ENCODE assay signal across 28 mouse cellular contexts in genomic region chr4:102633241-102633640, GRCm38 (mm10).
A peak's percentile ranks its signal among the peaks of the same experiment; 100 is the strongest.
DNase-seq lines count a peak whose midpoint lies in the region; ATAC-seq and TF ChIP-seq lines count a peak whose summit lies in the region.
"Had no signal": no experiment of that assay in that cellular context is flagged by ENCODE, and none has a peak within 500 bp of the region (broad histone marks: within the 10 kb centered on the region; RNA-seq: fewer than 3 reads in every experiment).

No protein-coding gene starts in this region.

- peak; percentile 31 to 42 for DNase-seq in cerebellum, postnatal 10 days
- no peak for DNase-seq in cerebellum, adult 9-11 months
- peak; percentile 81 for DNase-seq in heart, adult 11 months
- DNase-seq in heart, postnatal 36 days: no peak
- peak; percentile 56 for DNase-seq in gastrocnemius, postnatal 25 days
- no peak for DNase-seq in midbrain, postnatal 0 days (ENCODE audit: low spot score)
- no peak for DNase-seq in left cerebral cortex, postnatal 10 days (ENCODE audit: extremely low spot score in 1 of 2, low spot score in 2 of 2)
- DNase-seq: adrenal gland, postnatal 10 days; adrenal gland, postnatal 36 days; cerebellum, adult 18-20 months; cerebellum, adult 9-10 months; cerebellum, postnatal 36 days; embryo, embryonic 11 days; forebrain, postnatal 0 days; heart, adult 2 months; heart, postnatal 14 days; kidney, adult 11 months had no signal

- H3K4me1 ChIP-seq in kidney, embryonic 14.5 days (ENCODE audit: control insufficient read depth, insufficient read depth, low read length): no peaks in the 10 kb centered on the region
- no peaks in the 10 kb centered on the region for H3K4me1 ChIP-seq in midbrain, postnatal 0 days (ENCODE audit: insufficient read depth, low read length)
- H3K4me1 ChIP-seq: intestine, embryonic 15.5 days had no signal

- intact Hi-C loops in heart, postnatal 36 days (cut with DNase I): loop anchor here (5.0 kb wide), 1 partner anchor 41 kb away; no protein-coding TSS in a partner anchor
- intact Hi-C loops in left cerebral cortex, postnatal 10 days (cut with DNase I): no loop called here

- H3K27me3 ChIP-seq in kidney, embryonic 14.5 days (ENCODE audit: control insufficient read depth, insufficient read depth, low read length): no peaks in the 10 kb centered on the region
- no peaks in the 10 kb centered on the region for H3K27me3 ChIP-seq in midbrain, postnatal 0 days (ENCODE audit: insufficient read depth, low read length)
- H3K27me3 ChIP-seq: CH12.LX; forebrain, embryonic 13.5 days; heart, embryonic 13.5 days; hindbrain, embryonic 12.5 days; intestine, embryonic 15.5 days; Patski had no signal

- H3K36me3 ChIP-seq in kidney, embryonic 14.5 days (ENCODE audit: control insufficient read depth, insufficient read depth, low read length): no peaks in the 10 kb centered on the region
- H3K36me3 ChIP-seq in midbrain, postnatal 0 days (ENCODE audit: insufficient read depth, low read length): no peaks in the 10 kb centered on the region
- H3K36me3 ChIP-seq: forebrain, embryonic 10.5 days; G1E; heart, embryonic 10.5 days; heart, embryonic 13.5 days; hindbrain, embryonic 12.5 days; intestine, embryonic 15.5 days had no signal

- H3K9ac ChIP-seq in kidney, embryonic 14.5 days (ENCODE audit: low read depth, low read length): no peak overlapping the region
- no peak overlapping the region for H3K9ac ChIP-seq in midbrain, postnatal 0 days (replicated peaks; ENCODE audit: low read length, poor library complexity, severe bottlenecking)
- H3K9ac ChIP-seq: forebrain, embryonic 13.5 days; forebrain, postnatal 0 days; heart, embryonic 13.5 days; hindbrain, embryonic 12.5 days; intestine, embryonic 15.5 days had no signal

- TF ChIP-seq CTCF in midbrain, postnatal 0 days (IDR thresholded peaks at IDR 0.05): no peak

- WGBS in kidney, embryonic 14.5 days: 89% methylated on average over 5 of the region's 5 CpGs
- 90% methylated on average over 5 of the region's 5 CpGs for WGBS in midbrain, postnatal 0 days

- H3K9me3 ChIP-seq in kidney, embryonic 14.5 days (ENCODE audit: control insufficient read depth, low read length): no peaks in the 10 kb centered on the region
- no peaks in the 10 kb centered on the region for H3K9me3 ChIP-seq in midbrain, postnatal 0 days (ENCODE audit: low read length)
- H3K9me3 ChIP-seq: forebrain, embryonic 10.5 days; forebrain, embryonic 13.5 days; heart, embryonic 10.5 days; heart, embryonic 13.5 days; hindbrain, embryonic 12.5 days; intestine, embryonic 15.5 days had no signal

- no peak overlapping the region for H3K27ac ChIP-seq in kidney, embryonic 14.5 days (ENCODE audit: low read depth, low read length)
- H3K27ac ChIP-seq in midbrain, postnatal 0 days (ENCODE audit: low read depth, low read length): no peak overlapping the region
- H3K27ac ChIP-seq: forebrain, embryonic 10.5 days; forebrain, embryonic 13.5 days; heart, adult 2 months; heart, embryonic 10.5 days; heart, embryonic 13.5 days; hindbrain, embryonic 12.5 days; intestine, embryonic 15.5 days had no signal

- H3K4me2 ChIP-seq in kidney, embryonic 14.5 days (replicated peaks; ENCODE audit: low read depth, low read length): no peak overlapping the region
- no peak overlapping the region for H3K4me2 ChIP-seq in midbrain, postnatal 0 days (ENCODE audit: low read depth, low read length, poor library complexity, severe bottlenecking)
- H3K4me2 ChIP-seq: forebrain, embryonic 13.5 days; heart, embryonic 13.5 days; hindbrain, embryonic 12.5 days; intestine, embryonic 15.5 days had no signal

- no peak for ATAC-seq in kidney, embryonic 14.5 days (ENCODE audit: low FRiP score, low TSS enrichment)
- ATAC-seq in midbrain, postnatal 0 days (ENCODE audit: low FRiP score): no peak
- ATAC-seq: forebrain, embryonic 13.5 days; forebrain, postnatal 0 days; hindbrain, embryonic 16.5 days; intestine, embryonic 15.5 days; Patski had no signal

- H3K4me3 ChIP-seq in kidney, embryonic 14.5 days (ENCODE audit: low read length): no peak overlapping the region
- H3K4me3 ChIP-seq in midbrain, postnatal 0 days (ENCODE audit: low read depth, low read length): no peak overlapping the region
- H3K4me3 ChIP-seq: forebrain, embryonic 10.5 days; forebrain, embryonic 13.5 days; heart, adult 2 months; heart, embryonic 10.5 days; heart, embryonic 13.5 days; hindbrain, embryonic 12.5 days; intestine, embryonic 15.5 days had no signal

Comparison
In these comparisons a context has a peak if more than half of its experiments do, and no peak if none do; other contexts are left out.
1. DNase-seq: peak in cerebellum, postnatal 10 days (2 of 2), heart, adult 11 months (single experiment) and gastrocnemius, postnatal 25 days (single experiment); none in cerebellum, adult 9-11 months (single experiment), heart, postnatal 36 days (0 of 2), midbrain, postnatal 0 days (single experiment) and left cerebral cortex, postnatal 10 days (0 of 2).